Mouse (Mus musculus) intestine, embryonic 14.5 days (tissue): ENCODE results near the gene Atl2. TPM values are rescaled to one million over a fixed set of nuclear protein-coding genes. Genes with fewer than 3 reads are reported as not detected.

Experiments used
- ATAC-seq: fragments of 200-750 bp; cut with Nextera tagmentation; replicated peaks from 2 replicates; pipeline ENCODE4 v1.8.0; 2017; ENCODE audit warnings: low read depth, moderate number of reproducible peaks, moderate TSS enrichment, moderate library complexity; ENCODE audit not compliant: low FRiP score, low TSS enrichment
- DNase-seq: peaks from one replicate; pipeline ENCODE4 v3.0.0-alpha.2; 2018; ENCODE audit warnings: low spot score
- H3K27ac ChIP-seq: fragments of 300-500 bp; sonication (generic); 2 replicates; pipeline ENCODE4 v1.5.1; 2014; ENCODE audit warnings: low read depth, mild to moderate bottlenecking, control low read depth
- H3K27me3 ChIP-seq: fragments of 300-500 bp; sonication (generic); replicated peaks from 2 replicates; pipeline ENCODE4 v1.6.1; 2014; ENCODE audit warnings: low read length, control low read depth; ENCODE audit not compliant: control insufficient read depth, insufficient read depth
- H3K36me3 ChIP-seq: fragments of 300-500 bp; sonication (generic); 2 replicates; pipeline ENCODE4 v1.6.1; 2014; ENCODE audit warnings: low read length, control low read depth; ENCODE audit not compliant: control insufficient read depth, insufficient read depth
- H3K4me1 ChIP-seq: fragments of 300-500 bp; sonication (generic); replicated peaks from 2 replicates; pipeline ENCODE4 v1.6.1; 2014; ENCODE audit warnings: low read length, control low read depth, mixed read lengths; ENCODE audit not compliant: control insufficient read depth, insufficient read depth
- H3K4me2 ChIP-seq: fragments of 300-500 bp; sonication (generic); 2 replicates; pipeline ENCODE4 v1.6.1; 2014; ENCODE audit warnings: low read length
- H3K4me3 ChIP-seq: fragments of 300-500 bp; sonication (generic); 2 replicates; pipeline ENCODE4 v1.5.1; 2014; ENCODE audit warnings: low read depth, low read length, control low read depth, mixed read lengths
- H3K9ac ChIP-seq: fragments of 300-500 bp; sonication (generic); 2 replicates; pipeline ENCODE4 v1.6.1; 2014; ENCODE audit warnings: mild to moderate bottlenecking, low read length
- H3K9me3 ChIP-seq: fragments of 300-500 bp; sonication (generic); 2 replicates; pipeline ENCODE4 v1.6.1; 2016; ENCODE audit warnings: low read length, control low read depth; ENCODE audit not compliant: control insufficient read depth
- WGBS: fragments of 180-500 bp; shearing (Covaris S2); extraction: QIAGEN DNeasy Blood & Tissue Kit; methylation state at CpG from one replicate; pipeline ENCODE4 v1.1.7; 2014; 5-methylcytosine and 5-hydroxymethylcytosine counted together
- polyA plus RNA-seq: library from polyadenylated mRNA; unstranded; fragments of >200 nt; fragmentation: Nextera tagmentation; extraction: Ambion mirVana; gene quantifications from 2 replicates; pipeline ENCODE4 v1.2.1, GENCODE M21; 2014

Atl2 gene
- polyA plus RNA-seq, 1 experiment from 2014 or later: 40.1 TPM

DNA sequence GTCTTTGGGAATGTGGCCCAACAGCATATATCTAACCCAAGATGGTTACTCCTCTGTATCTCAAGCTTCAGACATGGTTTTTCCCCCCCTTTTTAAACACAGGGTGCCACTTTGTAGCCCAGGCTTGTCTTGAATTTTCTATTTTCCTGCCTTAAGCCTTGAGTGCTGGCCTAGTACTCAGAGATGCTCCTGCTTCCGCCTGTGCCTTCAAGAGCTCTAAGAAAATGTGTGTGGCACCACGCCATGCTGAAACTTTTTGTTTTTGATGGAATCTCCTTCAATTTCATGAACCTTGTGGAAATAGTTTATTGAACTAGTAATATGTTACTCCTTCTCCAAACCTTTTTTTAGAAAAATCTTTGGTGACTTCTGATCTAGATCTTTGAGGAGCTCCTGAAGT, 49.7 kb downstream of the Atl2 start:
- DNase-seq: no peak
- Histone ChIP-seq H3K4me1 (no peaks in the 10 kb centered on the region), H3K9me3 (no peaks in the 10 kb centered on the region), H3K4me3 (no peak overlapping the region), H3K4me2 (no peak overlapping the region), H3K27ac (no peak overlapping the region), H3K36me3 (peaks cover 31% of the 10 kb centered on the region), H3K27me3 (0 out of 2 replicates have a peak, but pooled peaks cover 3% of the 10 kb centered on the region), H3K9ac (no peak overlapping the region)
- no peak for ATAC-seq
- 94% methylated on average over 2 of the region's 2 CpGs for WGBS

DNA sequence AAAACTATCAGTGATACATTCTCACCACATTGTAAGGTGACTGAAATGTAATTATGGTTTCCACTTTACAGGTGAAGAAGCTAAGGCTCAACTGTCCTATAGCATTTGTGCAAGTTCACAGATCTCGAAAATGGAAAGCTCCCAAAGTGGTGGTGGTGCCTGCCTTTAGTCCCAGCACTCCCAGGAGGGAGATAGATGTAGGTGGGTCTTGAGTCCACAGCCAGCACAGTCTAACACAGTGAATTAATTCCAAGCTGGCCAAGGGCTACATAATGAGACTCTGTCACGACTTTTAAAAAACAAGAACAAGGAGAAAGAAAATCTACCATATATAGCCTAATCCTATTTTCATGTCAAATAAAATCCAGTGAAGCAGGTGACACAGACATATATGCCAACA, 50.2 kb downstream of the Atl2 start:
- Histone ChIP-seq H3K4me1 (no peaks in the 10 kb centered on the region), H3K27me3 (0 out of 2 replicates have a peak, but pooled peaks cover 3% of the 10 kb centered on the region), H3K36me3 (peaks cover 26% of the 10 kb centered on the region), H3K4me2 (no peak overlapping the region), H3K4me3 (no peak overlapping the region), H3K9me3 (no peaks in the 10 kb centered on the region), H3K9ac (no peak overlapping the region), H3K27ac (no peak overlapping the region)
- WGBS: 79% methylated on average over 2 of the region's 2 CpGs
- no peak for DNase-seq
- no peak for ATAC-seq

DNA sequence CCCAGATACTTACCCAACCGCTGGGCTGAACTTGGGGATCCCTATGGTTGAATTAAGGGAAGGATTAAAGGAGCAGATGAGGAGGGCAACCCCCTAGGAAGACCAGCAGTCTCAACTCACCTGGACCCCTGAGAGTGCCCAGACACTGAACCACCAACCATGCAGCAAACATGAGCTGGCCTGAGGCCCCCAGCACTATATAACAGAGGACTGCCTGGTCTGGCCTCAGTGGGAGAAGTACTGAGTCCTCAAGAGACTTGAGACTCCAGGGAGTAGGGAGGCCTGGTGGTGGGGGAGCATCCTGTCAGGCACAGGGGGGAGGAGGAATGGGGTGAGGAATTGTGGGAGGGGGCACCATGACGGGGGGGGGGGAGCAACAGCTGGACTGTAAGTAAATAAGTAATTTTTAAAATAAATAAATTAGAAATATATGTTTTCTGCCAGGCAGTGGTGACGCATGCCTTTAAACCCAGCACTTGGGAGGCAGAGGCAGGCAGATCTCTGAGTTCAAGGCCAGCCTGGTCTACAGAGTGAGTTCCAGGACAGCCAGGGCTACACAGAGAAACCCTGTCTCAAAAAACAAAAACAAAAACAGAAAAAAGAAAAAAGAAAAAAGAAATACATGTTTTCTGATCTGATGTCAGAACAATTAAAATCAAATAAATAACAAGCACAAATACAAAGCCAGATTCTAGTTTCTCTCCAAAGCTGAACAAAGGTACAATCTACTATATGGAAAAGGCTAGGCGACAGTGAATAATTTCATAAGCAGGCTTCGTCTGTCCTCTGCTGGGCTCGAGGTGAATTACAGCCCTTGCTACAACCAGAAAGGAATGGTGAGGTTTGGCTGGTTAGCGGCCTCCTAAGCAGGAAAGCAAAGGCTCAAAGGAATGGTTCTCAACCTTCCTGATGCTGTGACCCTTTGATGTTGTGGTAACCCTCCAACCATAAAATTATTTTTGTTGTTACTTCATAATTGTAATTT, 55.4 kb downstream of the Atl2 start:
- H3K9me3 ChIP-seq: no peaks in the 10 kb centered on the region
- no peak overlapping the region for H3K4me2 ChIP-seq
- no peak overlapping the region for H3K4me3 ChIP-seq
- H3K4me1 ChIP-seq: peaks cover 4% of the 10 kb centered on the region
- no peak overlapping the region for H3K27ac ChIP-seq
- 46% methylated on average over 7 of the region's 7 CpGs for WGBS
- DNase-seq (peak; percentile 86), ATAC-seq (no peak; the same call in 1 of the 2 replicates)
- H3K9ac ChIP-seq: no peak overlapping the region
- 0 out of 2 replicates have a peak, but pooled peaks cover 3% of the 10 kb centered on the region for H3K27me3 ChIP-seq
- H3K36me3 ChIP-seq: no peaks in the 10 kb centered on the region

DNA sequence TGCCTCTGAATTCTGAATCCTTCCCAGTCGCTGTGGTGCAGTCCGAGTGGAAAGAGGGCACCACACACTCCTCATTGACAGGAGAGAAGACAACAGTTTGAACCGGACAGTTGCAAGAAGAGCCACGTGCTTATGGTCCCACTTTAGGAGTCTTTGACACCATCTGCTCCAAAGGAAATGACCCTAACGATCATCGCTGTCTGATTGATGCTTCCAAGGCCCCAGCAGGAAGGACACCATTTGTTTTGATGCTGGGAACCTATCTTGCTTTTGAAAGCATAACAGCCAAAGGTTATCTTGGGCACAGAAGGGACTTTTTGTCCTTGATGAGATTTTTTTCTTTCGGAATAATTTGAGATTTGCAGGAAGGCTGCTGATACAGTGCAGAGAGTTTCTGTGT, 58.9 kb downstream of the Atl2 start:
- ATAC-seq: no peak
- H3K4me2 ChIP-seq: no peak overlapping the region
- DNase-seq: no peak
- H3K9ac ChIP-seq: no peak overlapping the region
- no peak overlapping the region for H3K4me3 ChIP-seq
- H3K27me3 ChIP-seq: no peaks in the 10 kb centered on the region
- H3K4me1 ChIP-seq: peaks cover 10% of the 10 kb centered on the region
- 59% methylated on average over 7 of the region's 7 CpGs for WGBS
- no peak overlapping the region for H3K27ac ChIP-seq
- no peaks in the 10 kb centered on the region for H3K36me3 ChIP-seq
- H3K9me3 ChIP-seq: no peaks in the 10 kb centered on the region

DNA sequence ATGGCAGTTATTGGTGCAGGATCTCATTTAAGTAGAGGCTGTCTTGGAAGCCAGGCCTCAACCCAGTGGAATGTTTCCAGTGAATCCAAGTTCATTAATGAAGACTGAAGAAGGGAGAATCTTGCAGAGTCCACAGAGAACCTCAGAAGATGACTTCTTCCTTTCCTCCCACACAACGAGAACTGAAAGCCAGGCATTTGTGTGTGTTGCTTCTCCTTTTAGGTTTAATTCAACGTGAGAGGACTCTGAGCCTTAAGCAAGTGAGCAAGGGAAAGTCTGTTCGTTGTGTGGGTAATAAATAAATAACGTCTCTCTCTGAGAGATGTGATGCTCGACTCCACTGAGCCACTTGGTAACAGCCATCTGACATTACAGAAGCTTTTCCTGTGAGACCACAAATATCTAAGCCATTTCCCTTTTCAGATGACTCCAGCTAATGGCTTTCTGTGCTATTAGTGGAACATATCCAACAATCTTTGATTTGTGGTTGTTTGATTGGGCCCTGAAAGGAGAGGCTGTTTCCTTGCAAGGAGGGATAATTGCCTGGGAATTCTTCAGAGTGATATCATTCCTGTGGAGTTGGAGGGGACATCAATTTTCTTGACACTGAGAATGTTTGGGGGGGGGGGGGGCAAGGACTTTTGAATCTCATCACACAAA, 60.1 kb downstream of the Atl2 start:
- no peaks in the 10 kb centered on the region for H3K9me3 ChIP-seq
- DNase-seq (no peak), ATAC-seq (no peak)
- WGBS: 21% methylated on average over 5 of the region's 5 CpGs
- H3K36me3 ChIP-seq: no peaks in the 10 kb centered on the region
- no peaks in the 10 kb centered on the region for H3K27me3 ChIP-seq
- H3K4me1 ChIP-seq: peaks cover 10% of the 10 kb centered on the region
- H3K4me3 ChIP-seq: no peak overlapping the region
- no peak overlapping the region for H3K4me2 ChIP-seq
- H3K9ac ChIP-seq: no peak overlapping the region
- H3K27ac ChIP-seq: peak overlapping the region; percentile 30; the same call in 1 of the 2 replicates

DNA sequence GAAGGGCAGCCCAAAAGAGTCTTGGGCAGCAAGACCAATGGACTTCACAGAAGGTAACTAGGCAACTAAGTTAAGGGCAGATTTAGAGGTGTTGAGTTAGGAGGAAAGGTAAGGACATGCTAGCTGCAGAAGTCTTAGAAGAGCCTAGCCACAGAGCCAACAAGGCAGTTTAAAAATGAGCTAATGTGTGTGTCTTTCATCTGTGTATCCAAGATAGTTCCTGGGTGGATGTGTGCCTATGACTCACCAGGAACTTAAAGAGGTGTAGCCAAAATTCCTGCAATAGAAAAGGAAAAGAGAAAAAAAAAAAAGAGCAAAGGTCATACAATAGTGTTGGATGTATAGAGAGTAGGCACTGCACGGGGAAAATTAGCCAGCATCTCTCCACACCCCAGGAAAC, 63.6 kb downstream of the Atl2 start:
- H3K4me2 ChIP-seq: no peak overlapping the region
- 65% methylated on average over 1 of the region's 1 CpGs for WGBS
- no peaks in the 10 kb centered on the region for H3K27me3 ChIP-seq
- H3K36me3 ChIP-seq: no peaks in the 10 kb centered on the region
- H3K4me1 ChIP-seq: peaks cover 10% of the 10 kb centered on the region
- no peak for ATAC-seq
- no peak overlapping the region for H3K27ac ChIP-seq
- no peak for DNase-seq
- no peak overlapping the region for H3K4me3 ChIP-seq
- no peaks in the 10 kb centered on the region for H3K9me3 ChIP-seq
- H3K9ac ChIP-seq: no peak overlapping the region

DNA sequence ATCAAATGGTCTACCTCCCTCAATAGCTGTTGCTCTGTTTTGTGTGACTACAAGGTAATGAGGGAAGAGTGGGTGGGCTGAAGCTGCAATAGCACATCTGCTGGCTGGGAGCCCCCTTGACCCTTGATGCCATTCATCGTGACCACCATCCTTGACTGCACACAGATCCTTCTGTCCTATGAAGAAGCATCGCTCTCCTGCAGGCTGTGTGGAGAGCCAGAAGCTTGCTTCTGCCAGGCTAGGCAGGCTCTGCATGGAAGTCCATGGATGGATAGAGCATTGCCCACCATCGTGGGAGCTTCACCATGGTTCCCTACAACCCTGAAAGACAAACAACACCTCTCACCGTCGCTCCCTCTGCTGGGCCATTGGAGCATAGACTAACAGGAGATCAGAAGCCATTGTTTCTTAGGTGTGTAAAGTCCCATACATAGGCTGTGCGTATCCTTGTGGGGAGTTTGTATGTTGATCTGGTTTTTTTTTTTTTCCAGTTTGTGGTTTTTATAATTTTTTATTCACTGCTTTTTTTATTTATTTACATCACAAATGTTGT, 69.4 kb downstream of the Atl2 start:
- H3K27me3 ChIP-seq: no peaks in the 10 kb centered on the region
- no peak overlapping the region for H3K9ac ChIP-seq
- no peak overlapping the region for H3K4me3 ChIP-seq
- no peaks in the 10 kb centered on the region for H3K36me3 ChIP-seq
- H3K9me3 ChIP-seq: no peaks in the 10 kb centered on the region
- H3K4me2 ChIP-seq: no peak overlapping the region
- 0 out of 2 replicates have a peak, but pooled peaks cover under 1% of the 10 kb centered on the region for H3K4me1 ChIP-seq
- 74% methylated on average over 6 of the region's 6 CpGs for WGBS
- ATAC-seq (no peak), DNase-seq (no peak)
- H3K27ac ChIP-seq: no peak overlapping the region

DNA sequence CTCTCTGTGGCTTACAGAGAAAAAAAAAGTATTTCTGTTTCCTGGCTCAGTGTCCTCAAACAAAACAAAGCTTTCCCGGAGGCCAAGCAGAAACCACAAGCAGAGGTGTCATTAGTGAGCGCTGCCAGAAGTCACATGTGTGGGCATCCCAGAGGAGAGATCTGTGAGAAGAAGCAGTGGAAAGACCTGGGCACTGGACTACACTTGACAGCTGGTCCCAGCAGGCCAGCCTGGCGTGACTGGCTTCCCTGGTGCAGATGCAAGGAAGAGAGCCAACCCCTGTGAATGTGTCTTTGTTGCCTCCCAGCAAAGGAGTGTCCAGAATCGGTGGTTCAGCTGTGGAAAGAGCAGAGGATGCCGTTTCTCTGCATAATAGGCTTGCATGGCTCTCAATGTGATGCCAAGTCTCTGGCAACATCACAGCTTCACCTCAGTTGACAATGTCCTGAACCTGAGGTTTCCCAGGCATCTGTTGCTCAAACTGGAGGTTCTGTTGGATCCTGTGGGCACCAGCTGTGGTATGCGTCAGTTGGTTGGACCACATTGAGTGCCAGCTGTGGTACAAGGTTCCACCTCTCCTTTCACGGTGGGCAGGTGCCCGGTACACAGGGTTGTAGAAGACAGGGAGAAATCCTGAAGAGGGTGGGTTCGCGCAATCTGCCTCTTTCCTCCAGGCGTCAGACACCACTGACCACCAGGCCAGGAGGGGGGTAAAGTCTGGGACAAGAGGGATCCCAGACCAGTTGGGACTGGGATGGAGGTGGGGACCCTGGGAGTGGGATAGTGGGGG, 70.5 kb downstream of the Atl2 start:
- 80% methylated on average over 11 of the region's 11 CpGs for WGBS
- Histone ChIP-seq H3K9me3 (no peaks in the 10 kb centered on the region), H3K27ac (no peak overlapping the region), H3K9ac (no peak overlapping the region), H3K4me3 (no peak overlapping the region), H3K27me3 (no peaks in the 10 kb centered on the region), H3K36me3 (no peaks in the 10 kb centered on the region), H3K4me2 (no peak overlapping the region), H3K4me1 (peaks cover 9% of the 10 kb centered on the region; the same call in 1 of the 2 replicates)
- ATAC-seq (no peak), DNase-seq (no peak)
